Mouse (Mus musculus) MEL (cell line): ENCODE results near the gene Olfr1387. TPM values are rescaled to one million over a fixed set of nuclear protein-coding genes. Genes with fewer than 3 reads are reported as not detected.

Experiments used
- polyA plus RNA-seq, 2 experiments: library from polyadenylated mRNA; stranded (reverse) in 1 of 2; unstranded in 1 of 2; fragments of >175 nt in 1 of 2; fragments of >200 nt in 1 of 2; gene quantifications; 2 replicates each; pipeline versions ENCODE4 v1.2.1 to v1.2.4; 2012; ENCODE audit warnings: low replicate concordance in 2 of 2, low read depth in 1 of 2; ENCODE audit not compliant: insufficient read length in 2 of 2, insufficient read depth in 1 of 2, missing spikeins in 1 of 2
- total RNA-seq: library from RNA; depleted of rRNA; stranded (reverse); fragments of 300-350 nt; gene quantifications from 2 replicates; pipeline ENCODE4 v1.2.3, GENCODE M21; 2012; rRNA removed

Gene Olfr1387
- total and polyA plus RNA-seq, 3 experiments, result not detected

Other genes starting within 250 kb of the Olfr1387 start
- 41.1 and 41.9 TPM in 2 replicates for gene Mgat1, start 211.2 kb upstream of the Olfr1387 start, total RNA-seq
- gene Mgat1, start 211.2 kb upstream of the Olfr1387 start, polyA plus RNA-seq, result 10 to 100 TPM in 1 of 2 experiments, not detected in 1; 44.3 TPM
- not detected in 2 replicates for gene Olfr1393, start 177.0 kb upstream of the Olfr1387 start, total RNA-seq
- not detected for gene Olfr1393, start 177.0 kb upstream of the Olfr1387 start, polyA plus RNA-seq
- gene Olfr1392, start 170.1 kb upstream of the Olfr1387 start, total RNA-seq, result not detected in 2 replicates
- gene Olfr1392, start 170.1 kb upstream of the Olfr1387 start, polyA plus RNA-seq, result not detected
- not detected in 2 replicates for gene Olfr10, start 150.6 kb upstream of the Olfr1387 start, total RNA-seq
- not detected for gene Olfr10, start 150.6 kb upstream of the Olfr1387 start, polyA plus RNA-seq
- not detected in 2 replicates for gene Olfr1391, start 132.6 kb upstream of the Olfr1387 start, total RNA-seq
- not detected for gene Olfr1391, start 132.6 kb upstream of the Olfr1387 start, polyA plus RNA-seq
- gene Olfr1390, start 120.2 kb upstream of the Olfr1387 start, total RNA-seq, result not detected in 2 replicates
- not detected for gene Olfr1390, start 120.2 kb upstream of the Olfr1387 start, polyA plus RNA-seq
- gene Olfr1389, start 32.3 kb upstream of the Olfr1387 start, total RNA-seq, result not detected in 2 replicates
- gene Olfr1389, start 32.3 kb upstream of the Olfr1387 start, polyA plus RNA-seq, result not detected
- gene Olfr1388, start 18.7 kb upstream of the Olfr1387 start, total RNA-seq, result 0.10 and 0.15 TPM in 2 replicates
- 100 to 1,000 TPM in 1 of 2 experiments, not detected in 1; 974 TPM for gene Olfr1388, start 18.7 kb upstream of the Olfr1387 start, polyA plus RNA-seq
- not detected in 2 replicates for gene Olfr1386, start 9.7 kb downstream of the Olfr1387 start, total RNA-seq
- gene Olfr1386, start 9.7 kb downstream of the Olfr1387 start, polyA plus RNA-seq, result not detected
- gene Olfr1385, start 33.7 kb downstream of the Olfr1387 start, total RNA-seq, result not detected in 2 replicates
- gene Olfr1385, start 33.7 kb downstream of the Olfr1387 start, polyA plus RNA-seq, result not detected
- gene Olfr1384, start 51.4 kb downstream of the Olfr1387 start, total RNA-seq, result not detected in 2 replicates
- not detected for gene Olfr1384, start 51.4 kb downstream of the Olfr1387 start, polyA plus RNA-seq
- gene Olfr1383, start 64.3 kb downstream of the Olfr1387 start, total RNA-seq, result not detected in 2 replicates
- not detected for gene Olfr1383, start 64.3 kb downstream of the Olfr1387 start, polyA plus RNA-seq
- gene Olfr1382, start 72.9 kb downstream of the Olfr1387 start, total RNA-seq, result not detected in 2 replicates
- gene Olfr1382, start 72.9 kb downstream of the Olfr1387 start, polyA plus RNA-seq, result under 1 TPM in 1 of 2 experiments, not detected in 1; 0.03 TPM
- not detected in 2 replicates for gene Olfr1381, start 88.1 kb downstream of the Olfr1387 start, total RNA-seq
- gene Olfr1381, start 88.1 kb downstream of the Olfr1387 start, polyA plus RNA-seq, result not detected
- not detected in 2 replicates for gene Olfr1380, start 101.5 kb downstream of the Olfr1387 start, total RNA-seq
- gene Olfr1380, start 101.5 kb downstream of the Olfr1387 start, polyA plus RNA-seq, result not detected
- gene Flt4, start 153.9 kb downstream of the Olfr1387 start, total RNA-seq, result 0.07 and 0.08 TPM in 2 replicates
- under 1 TPM in 1 of 2 experiments, not detected in 1; 0.13 TPM for gene Flt4, start 153.9 kb downstream of the Olfr1387 start, polyA plus RNA-seq
- not detected in 2 replicates for gene Scgb3a1, start 208.3 kb downstream of the Olfr1387 start, total RNA-seq
- not detected for gene Scgb3a1, start 208.3 kb downstream of the Olfr1387 start, polyA plus RNA-seq